Mouse (Mus musculus): ENCODE data around the gene Dcaf17. TPM values are rescaled to one million over a fixed set of nuclear protein-coding genes. Genes with fewer than 3 reads are reported as not detected.

The Dcaf17 gene
- polyA plus RNA-seq, 1 experiment = 7.5 TPM

DNA sequence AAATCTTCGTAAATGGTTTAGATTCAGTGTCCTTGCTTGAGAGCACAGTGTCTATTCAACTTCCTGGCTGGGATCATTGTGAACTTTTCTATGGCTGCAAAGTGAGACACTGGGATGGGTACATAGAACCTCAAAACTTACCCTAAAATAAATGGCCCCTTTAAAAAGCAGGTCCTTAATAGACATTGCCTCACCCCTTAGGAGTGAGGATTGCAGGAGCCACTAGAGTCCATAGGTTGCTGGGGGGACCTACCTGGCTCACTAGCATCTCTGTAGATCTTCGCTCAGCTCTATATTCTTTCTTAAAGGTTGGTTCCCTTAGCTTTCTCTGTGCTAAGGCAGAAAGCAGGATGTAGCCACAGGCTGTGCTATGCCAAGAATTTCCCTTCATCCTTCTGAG lies 75.2 kb downstream of the Dcaf17 start:
- no peak for TF ChIP-seq GATA1 (IDR thresholded peaks at IDR 0.05; ENCODE audit: low read length)

DNA sequence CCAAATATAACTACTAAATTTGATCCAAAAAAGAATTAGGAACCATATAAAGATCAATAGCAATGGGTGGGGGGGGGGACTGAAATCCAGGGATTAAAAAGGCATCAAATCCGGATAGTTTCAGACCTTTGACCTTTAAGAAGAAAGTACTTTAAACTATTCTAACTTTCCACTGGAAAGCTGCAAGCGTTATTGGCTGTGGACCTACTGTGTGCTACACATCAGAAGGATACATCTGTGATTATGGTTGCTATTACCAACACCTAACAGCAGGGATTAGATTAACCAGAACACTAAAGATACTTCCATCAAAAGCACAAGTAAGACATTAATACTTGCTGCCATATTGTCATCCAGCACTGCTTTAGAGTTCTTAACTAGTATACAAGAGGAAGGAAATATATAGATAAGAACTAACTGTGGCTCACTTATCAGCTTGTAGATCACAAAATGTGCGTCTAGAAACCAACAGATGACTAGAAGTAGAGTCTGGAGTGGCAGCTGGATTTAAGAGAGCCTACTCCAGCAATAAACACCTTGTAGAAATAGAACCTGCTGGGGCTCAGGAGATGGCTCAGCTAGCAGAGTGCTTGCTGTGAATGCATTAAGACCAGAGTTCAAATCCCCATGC lies 76.9 kb downstream of the Dcaf17 start:
- TF ChIP-seq GATA1 (IDR thresholded peaks at IDR 0.05; ENCODE audit: low read length) = no peak

DNA sequence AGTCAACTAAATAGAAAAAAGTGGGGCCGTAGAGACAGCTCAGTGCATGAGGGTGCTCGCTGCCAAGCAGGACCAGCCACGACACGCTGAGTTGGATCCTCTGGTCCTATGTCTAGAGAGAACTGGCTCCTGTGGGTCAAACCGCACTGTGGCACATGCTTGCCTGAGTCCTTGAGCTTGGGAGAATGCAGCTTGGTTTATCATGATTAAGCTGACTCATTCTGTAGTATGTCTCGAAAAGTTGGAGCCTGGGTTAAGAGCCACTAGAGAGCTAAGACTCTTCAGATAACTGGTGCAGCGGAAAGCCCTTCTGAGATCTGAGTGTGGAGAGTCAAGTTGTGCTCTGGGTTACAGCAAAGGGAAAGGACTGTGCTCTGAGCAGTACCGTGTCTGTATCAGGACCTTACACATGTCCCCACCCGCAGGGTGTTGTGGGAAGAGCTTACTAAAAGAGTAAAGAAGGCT lies 78.9 kb downstream of the Dcaf17 start:
- no peak for TF ChIP-seq GATA1 (IDR thresholded peaks at IDR 0.05; ENCODE audit: low read length)

DNA sequence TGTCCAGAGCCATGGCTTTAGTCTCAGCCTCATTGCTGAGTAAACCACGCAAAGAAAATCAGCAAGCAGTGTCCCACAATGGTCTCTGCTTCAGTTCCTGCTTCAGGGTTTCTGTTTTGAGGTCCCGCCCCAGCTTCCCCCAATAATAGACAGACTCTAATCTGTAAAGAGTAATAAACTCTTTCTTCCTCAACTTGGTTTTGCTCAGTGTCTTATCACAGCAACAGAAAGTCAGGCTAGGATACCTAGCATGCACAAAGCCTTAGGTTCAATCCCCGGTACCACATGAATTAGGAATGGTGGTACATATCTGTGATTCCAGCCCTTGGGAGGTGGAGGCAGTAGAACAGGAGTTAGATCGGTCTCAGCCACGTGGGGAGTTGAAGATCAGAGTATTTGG lies 79.7 kb downstream of the Dcaf17 start:
- TF ChIP-seq GATA1 (IDR thresholded peaks at IDR 0.05; ENCODE audit: low read length) = no peak

DNA sequence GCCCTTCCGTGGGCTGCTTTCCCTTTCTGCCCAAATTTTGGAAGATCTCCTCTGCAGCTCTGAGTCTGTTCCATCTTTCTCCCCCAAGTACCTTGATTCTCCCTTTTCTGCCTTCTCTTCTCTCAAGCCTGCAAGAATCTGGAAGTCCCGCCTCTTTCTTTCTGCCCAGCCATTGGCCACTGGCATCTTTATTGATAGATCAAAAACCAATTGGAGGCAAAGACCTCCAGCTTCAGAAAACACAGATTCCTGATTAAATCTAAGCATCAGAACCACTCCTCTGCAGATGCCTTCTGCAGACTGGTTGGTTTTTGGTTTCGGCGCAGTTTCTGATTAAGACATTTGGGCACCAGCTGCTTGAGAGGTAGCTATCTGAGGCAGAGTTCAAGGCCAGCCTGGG lies 85.5 kb downstream of the Dcaf17 start:
- no peak for TF ChIP-seq GATA1 (IDR thresholded peaks at IDR 0.05; ENCODE audit: low read length)

DNA sequence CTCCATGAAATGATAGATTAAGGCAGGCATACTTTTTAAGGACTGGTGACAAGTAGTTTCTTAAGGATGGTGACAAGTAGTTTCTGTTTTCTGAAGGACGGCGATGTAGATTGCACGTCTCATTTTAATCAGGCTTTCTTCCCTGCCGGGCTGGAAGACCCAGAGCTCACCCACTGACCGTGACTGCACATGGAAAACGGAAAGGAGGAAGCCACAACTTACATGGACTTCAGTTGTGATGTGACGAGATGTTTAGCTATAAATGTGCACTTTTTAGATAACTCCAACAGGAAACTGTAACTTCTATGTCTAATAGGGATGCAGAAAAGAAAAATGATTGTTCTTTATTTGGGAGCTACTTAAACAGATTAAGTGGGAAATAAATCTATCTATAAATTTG lies 87.3 kb downstream of the Dcaf17 start:
- TF ChIP-seq GATA1 (IDR thresholded peaks at IDR 0.05; ENCODE audit: low read length) = no peak

DNA sequence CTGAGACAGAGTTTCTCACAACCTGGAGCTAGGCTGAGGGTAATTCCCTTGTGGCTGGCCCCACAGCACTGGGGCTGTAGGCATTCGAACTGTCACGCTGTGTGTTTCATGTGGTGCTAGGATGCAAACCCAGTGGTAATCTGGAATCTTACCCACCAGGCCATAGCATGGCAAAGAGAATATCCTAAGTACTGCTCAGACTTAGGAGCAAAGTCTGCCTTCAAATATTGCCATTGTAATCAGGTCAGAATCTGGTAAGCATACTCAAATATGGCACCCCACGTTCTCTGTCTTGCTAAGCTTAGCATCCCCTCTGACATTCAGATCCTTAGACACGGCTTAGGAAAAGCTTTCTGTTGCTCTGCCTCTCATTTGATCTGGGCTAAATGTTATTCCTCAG lies 90.7 kb downstream of the Dcaf17 start:
- TF ChIP-seq GATA1 (IDR thresholded peaks at IDR 0.05; ENCODE audit: low read length) = no peak

DNA sequence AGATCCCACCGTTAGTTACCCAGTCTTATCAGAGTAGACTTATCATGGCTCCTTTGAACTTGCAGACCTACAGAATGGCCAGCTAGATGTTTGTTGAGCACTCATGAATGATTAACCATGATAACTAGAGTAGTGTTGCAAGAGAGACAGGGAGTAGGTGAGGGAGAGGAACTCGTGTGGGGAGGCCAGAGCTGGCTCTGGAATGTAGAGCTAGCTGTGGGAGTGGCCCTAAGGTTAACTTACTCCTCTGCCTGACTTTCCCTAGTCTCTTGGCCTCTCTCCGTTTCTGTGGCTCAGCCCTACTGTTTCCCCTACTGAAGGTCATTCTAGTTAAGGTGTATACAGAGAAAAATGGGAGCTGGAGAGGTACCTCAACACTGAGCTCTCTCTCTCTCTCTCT lies 91.1 kb downstream of the Dcaf17 start:
- TF ChIP-seq GATA1 (IDR thresholded peaks at IDR 0.05; ENCODE audit: low read length) = no peak

DNA sequence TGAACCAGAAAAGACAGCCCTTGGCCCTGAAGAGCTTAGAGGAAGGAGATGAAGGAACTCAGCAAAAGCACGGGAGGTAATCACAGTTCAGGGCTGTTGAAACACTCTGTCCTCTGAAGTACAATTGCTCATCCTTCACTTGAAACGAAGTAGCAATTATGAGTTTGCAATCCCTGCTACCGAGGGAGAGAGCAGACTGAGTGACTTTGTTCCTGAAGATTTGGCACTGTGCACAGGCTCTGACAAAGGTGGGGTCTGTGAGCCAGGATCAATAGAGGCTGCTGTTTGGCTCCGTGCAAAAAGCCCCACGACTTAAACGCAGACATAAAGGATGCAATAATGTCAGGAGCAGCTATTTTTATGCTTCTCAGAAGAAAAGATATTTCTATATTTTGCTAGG lies 92.7 kb downstream of the Dcaf17 start:
- no peak for TF ChIP-seq GATA1 (IDR thresholded peaks at IDR 0.05; ENCODE audit: low read length)

Other genes starting within 250 kb of the Dcaf17 start
- gene Tlk1, start 229.6 kb upstream of the Dcaf17 start, polyA plus RNA-seq (2012) = 32.2 and 43.9 TPM in 2 replicates
- 28.5 and 30.2 TPM in 2 replicates for gene Mettl8, start 255 bp downstream of the Dcaf17 start, polyA plus RNA-seq (2012)
- not detected in 2 replicates for gene Cybrd1, start 62.6 kb downstream of the Dcaf17 start, polyA plus RNA-seq (2012)
- gene Dync1i2, start 156.4 kb downstream of the Dcaf17 start, polyA plus RNA-seq (2012) = 4.1 and 5.8 TPM in 2 replicates

All from G1E-ER4 (cell line).